Mouse (Mus musculus) G1E (cell line): ENCODE measurements around the gene Bpi. TPM values are rescaled to one million over a fixed set of nuclear protein-coding genes. Genes with fewer than 3 reads are reported as not detected.

Experiments
- ATAC-seq: 2 replicates; pipeline ENCODE4 v1.8.0; 2016; ENCODE audit warnings: mild to moderate bottlenecking; ENCODE audit not compliant: insufficient number of reproducible peaks, poor library complexity, low FRiP score, severe bottlenecking; ENCODE audit errors: extremely low read depth
- DNase-seq: peaks from one replicate; pipeline ENCODE4 v3.0.0; 2012; ENCODE audit warnings: low spot score
- H3K27me3 ChIP-seq: 2 replicates; pipeline ENCODE4 v1.6.1; 2012; ENCODE audit warnings: mild to moderate bottlenecking, low read length, inconsistent platforms; ENCODE audit not compliant: insufficient read depth
- H3K36me3 ChIP-seq: replicated peaks from 2 replicates; pipeline ENCODE3; 2012; ENCODE audit warnings: mild to moderate bottlenecking, inconsistent platforms
- H3K4me1 ChIP-seq: 2 replicates; pipeline ENCODE4 v1.6.1; 2012; ENCODE audit warnings: low read depth, low read length, inconsistent platforms, mixed read lengths; ENCODE audit not compliant: insufficient read depth
- H3K4me3 ChIP-seq: 2 replicates; pipeline ENCODE4 v1.5.1; 2012; ENCODE audit warnings: low read depth, mild to moderate bottlenecking, inconsistent platforms, low read length, moderate library complexity, mixed read lengths
- H3K9me3 ChIP-seq: replicated peaks from 2 replicates; pipeline ENCODE4 v1.6.1; 2012; ENCODE audit warnings: inconsistent platforms
- CTCF ChIP-seq: IDR thresholded peaks from 2 replicates; pipeline ENCODE4 v1.5.1; 2012; ENCODE audit warnings: low read depth, low read length, inconsistent platforms, mixed read lengths
- GATA1 ChIP-seq: IDR thresholded peaks from 2 replicates; pipeline ENCODE4 v1.6.1; 2012; ENCODE audit warnings: borderline replicate concordance, low read length, inconsistent platforms, mixed read lengths
- GATA2 ChIP-seq: IDR thresholded peaks from 2 replicates; pipeline ENCODE4 v1.6.1; 2012; ENCODE audit warnings: low read depth, low read length, inconsistent platforms, borderline replicate concordance
- POLR2AphosphoS5 ChIP-seq: IDR thresholded peaks from 2 replicates; pipeline ENCODE4 v1.6.1; 2012; ENCODE audit warnings: low read depth, low read length, inconsistent platforms; ENCODE audit not compliant: insufficient replicate concordance
- TAL1 ChIP-seq: conservative IDR thresholded peaks from 2 replicates; pipeline ENCODE4 v1.6.1; 2012; ENCODE audit warnings: low read depth, low read length, inconsistent platforms, mixed read lengths
- polyA plus RNA-seq: library from polyadenylated mRNA; stranded (reverse); fragments of >175 nt; gene quantifications from 2 replicates; pipeline ENCODE4 v1.2.3, GENCODE M21; 2012
- total RNA-seq, 2 experiments: library from RNA; stranded (forward) in 1 of 2; stranded (reverse) in 1 of 2; fragments of 200-1000 nt in 1 of 2; fragments of >200 nt in 1 of 2; fragmentation: Nextera tagmentation in 1 of 2; gene quantifications; 2 replicates each; pipeline ENCODE4 v1.2.3; 2014 to 2017

Gene Bpi
- total and polyA plus RNA-seq, 3 experiments = not detected

DNA sequence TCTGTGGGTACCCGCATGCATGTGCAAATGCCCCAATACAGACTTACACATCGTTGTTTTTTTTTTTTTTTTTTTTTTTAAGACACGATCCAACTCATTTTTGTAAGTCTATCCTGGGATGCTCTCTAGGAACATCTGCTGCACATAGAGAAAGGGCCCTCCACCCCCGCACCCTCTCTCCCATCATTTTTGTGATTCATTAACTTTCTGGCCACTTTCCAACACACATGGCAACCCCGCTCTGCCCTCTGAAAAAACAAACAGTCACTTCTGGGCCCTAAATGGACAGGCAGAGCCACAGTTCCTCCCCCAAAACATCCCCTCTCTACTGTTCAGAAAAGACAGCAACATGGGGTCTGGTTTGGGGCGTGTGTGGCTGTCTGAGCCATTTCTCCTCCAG lies 27.8 kb downstream of the Bpi start:
- TF ChIP-seq TAL1 = no peak
- TF ChIP-seq GATA1 = no peak
- no peak for TF ChIP-seq CTCF
- TF ChIP-seq POLR2AphosphoS5 = no peak
- no peak for TF ChIP-seq GATA2
- ATAC-seq (no peak), DNase-seq (no peak)
- Histone ChIP-seq H3K27me3 (peaks cover 5% of the 10 kb centered on the region; the same call in 1 of the 2 replicates), H3K4me3 (no peak overlapping the region), H3K36me3 (no peaks in the 10 kb centered on the region), H3K4me1 (no peaks in the 10 kb centered on the region), H3K9me3 (no peaks in the 10 kb centered on the region)

- Histone ChIP-seq H3K36me3 (no peaks in the 10 kb centered on the region), H3K27me3 (peaks cover 5% of the 10 kb centered on the region; the same call in 1 of the 2 replicates), H3K9me3 (no peaks in the 10 kb centered on the region), H3K4me3 (no peak overlapping the region), H3K4me1 (no peaks in the 10 kb centered on the region)
- no peak for ATAC-seq
- no peak for DNase-seq
- TF ChIP-seq GATA2 (no peak), GATA1 (no peak), CTCF (no peak), TAL1 (no peak), POLR2AphosphoS5 (no peak)
These were observed 37.8 kb downstream of the Bpi start for GRCm38 (mm10) chr2:158295700-158296099.

DNA sequence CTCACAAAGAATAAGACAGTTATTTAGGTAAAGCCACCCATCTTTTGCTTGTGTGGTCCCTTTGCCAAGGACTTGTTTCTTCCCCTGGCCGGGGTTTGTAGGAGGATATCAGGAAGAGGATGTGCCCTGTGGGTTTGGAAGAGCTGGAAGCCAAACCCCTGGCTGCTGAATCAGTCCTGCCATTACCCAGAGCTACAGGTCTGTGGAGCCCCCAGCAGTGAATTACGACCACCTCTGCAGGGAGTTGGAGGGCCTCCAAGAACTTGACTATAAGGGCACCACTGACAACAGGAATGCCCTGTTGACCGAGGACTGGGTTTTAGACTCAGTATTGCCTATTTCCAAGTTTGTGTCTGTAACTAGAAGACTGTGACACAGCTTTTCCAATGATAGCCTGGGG lies 41.3 kb downstream of the Bpi start:
- 0 out of 2 replicates have a peak, but pooled peaks cover 2% of the 10 kb centered on the region for H3K9me3 ChIP-seq
- TF ChIP-seq POLR2AphosphoS5 = no peak
- TF ChIP-seq GATA1 = no peak
- no peak for TF ChIP-seq GATA2
- no peak for TF ChIP-seq CTCF
- TF ChIP-seq TAL1 = no peak
- H3K27me3 ChIP-seq = peaks cover 5% of the 10 kb centered on the region; the same call in 1 of the 2 replicates
- ATAC-seq = no peak
- no peaks in the 10 kb centered on the region for H3K36me3 ChIP-seq
- H3K4me3 ChIP-seq = no peak overlapping the region
- DNase-seq = no peak
- no peaks in the 10 kb centered on the region for H3K4me1 ChIP-seq

DNA sequence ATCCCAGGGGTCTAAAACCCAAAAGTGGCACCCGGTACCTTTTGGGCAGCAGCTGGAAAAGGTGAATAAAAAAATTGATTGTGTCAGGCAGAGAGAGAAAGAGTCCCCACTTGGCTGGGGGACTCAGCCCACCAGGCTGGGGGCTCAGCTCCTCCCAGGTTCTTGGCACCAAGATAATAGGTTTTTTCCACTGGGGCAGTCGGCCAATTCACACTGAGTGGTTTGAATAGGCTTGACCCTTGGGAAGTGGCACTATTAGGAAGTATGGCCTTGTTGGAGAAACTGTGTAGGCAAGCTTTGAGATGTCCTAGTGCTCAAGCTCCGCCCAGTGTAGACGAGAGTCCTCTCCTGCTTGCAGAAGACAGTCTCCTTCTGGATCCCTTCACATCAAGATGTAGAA lies 41.8 kb downstream of the Bpi start:
- ATAC-seq (no peak), DNase-seq (no peak)
- Histone ChIP-seq H3K27me3 (peaks cover 5% of the 10 kb centered on the region; the same call in 1 of the 2 replicates), H3K36me3 (no peaks in the 10 kb centered on the region), H3K9me3 (0 out of 2 replicates have a peak, but pooled peaks cover 2% of the 10 kb centered on the region), H3K4me1 (no peaks in the 10 kb centered on the region), H3K4me3 (no peak overlapping the region)
- no peak for TF ChIP-seq GATA2

GRCm38 (mm10) chr2:158302807-158303206 lies 44.9 kb downstream of the Bpi start:
- no peak for TF ChIP-seq GATA2
- no peak for TF ChIP-seq POLR2AphosphoS5
- TF ChIP-seq CTCF = no peak
- no peak for TF ChIP-seq GATA1
- Histone ChIP-seq H3K4me3 (no peak overlapping the region), H3K27me3 (peaks cover 4% of the 10 kb centered on the region; the same call in 1 of the 2 replicates), H3K36me3 (no peaks in the 10 kb centered on the region), H3K9me3 (0 out of 2 replicates have a peak, but pooled peaks cover 2% of the 10 kb centered on the region), H3K4me1 (no peaks in the 10 kb centered on the region)
- no peak for ATAC-seq
- DNase-seq = no peak

GRCm38 (mm10) chr2:158305948-158306695 lies 48.2 kb downstream of the Bpi start, which contains the start of gene Lbp:
TSS of gene Lbp (plus strand) at chr2:158306493.
- ATAC-seq = no peak

DNA sequence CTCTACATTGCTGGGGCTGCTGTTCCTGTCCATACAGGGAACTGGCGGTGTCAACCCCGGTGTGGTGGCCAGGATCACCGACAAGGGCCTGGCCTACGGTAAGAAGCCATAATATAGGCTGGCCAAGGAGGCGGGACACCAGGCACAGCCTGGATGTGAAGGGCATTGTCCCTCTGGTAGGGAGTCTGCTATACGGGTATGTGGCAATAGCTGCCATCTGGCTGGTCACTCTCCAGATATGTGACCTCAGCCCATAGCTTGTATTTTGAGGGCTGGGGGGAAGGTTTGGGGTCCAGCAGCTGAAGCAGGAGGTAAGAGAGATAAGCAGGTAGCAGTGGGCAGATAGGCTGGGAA lies 48.8 kb downstream of the Bpi start:
- DNase-seq (no peak), ATAC-seq (no peak)
- Histone ChIP-seq H3K4me1 (no peaks in the 10 kb centered on the region), H3K4me3 (no peak overlapping the region), H3K27me3 (peaks cover 10% of the 10 kb centered on the region; the same call in 1 of the 2 replicates), H3K36me3 (no peaks in the 10 kb centered on the region), H3K9me3 (0 out of 2 replicates have a peak, but pooled peaks cover 2% of the 10 kb centered on the region)
- TF ChIP-seq GATA2 (no peak), GATA1 (no peak), POLR2AphosphoS5 (no peak), CTCF (no peak), TAL1 (no peak)

More at GRCm38 (mm10) chr2:158305948-158306695, 48.2 kb downstream of the Bpi start, which contains the start of gene Lbp:
- H3K36me3 ChIP-seq = no peaks in the 10 kb centered on the region
- no peak for DNase-seq
- H3K4me1 ChIP-seq = no peaks in the 10 kb centered on the region
- H3K9me3 ChIP-seq = 0 out of 2 replicates have a peak, but pooled peaks cover 2% of the 10 kb centered on the region
- H3K27me3 ChIP-seq = peaks cover 10% of the 10 kb centered on the region; the same call in 1 of the 2 replicates
- H3K4me3 ChIP-seq = no peak within 1 kb of the TSS
- TF ChIP-seq CTCF (no peak), GATA2 (no peak), GATA1 (no peak), TAL1 (no peak), POLR2AphosphoS5 (no peak)
